Mouse (Mus musculus): Measurements from ENCODE around the gene Slc26a1. TPM values are rescaled to one million over a fixed set of nuclear protein-coding genes. Genes with fewer than 3 reads are reported as not detected.

The Slc26a1 gene
- total RNA-seq (2021) = not detected
- long read RNA-seq, experiment 1 = 0 reads
- long read RNA-seq, experiment 2 = 0 reads

DNA sequence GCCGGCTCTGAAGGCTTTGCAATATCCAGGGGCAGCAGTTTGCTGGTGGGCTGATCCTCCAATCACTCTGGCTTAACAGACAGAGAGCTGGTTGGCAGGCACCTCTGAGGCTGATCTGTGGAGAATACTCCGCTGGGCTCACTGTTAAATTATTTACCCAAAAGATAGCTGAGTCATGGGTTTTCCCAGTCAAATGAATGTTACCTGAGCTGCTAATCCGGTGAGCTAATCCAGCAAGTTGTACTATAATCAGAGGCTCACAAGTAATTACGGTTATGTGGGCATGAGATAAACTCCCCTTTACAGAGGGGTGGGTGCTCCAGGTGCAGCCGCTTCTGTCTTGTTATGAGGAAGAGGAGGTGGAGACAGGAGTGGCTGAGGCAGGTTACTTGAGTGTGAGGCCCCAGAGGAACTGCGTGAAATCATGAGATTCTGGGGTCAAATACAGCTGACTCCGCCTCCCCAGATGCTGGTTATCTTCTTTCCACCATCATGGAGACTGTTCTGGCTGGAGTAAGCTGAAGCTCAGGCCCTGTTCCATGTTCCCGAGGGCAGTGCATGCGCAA lies at the start of gene Slc26a1:
Slc26a1 (minus strand) TSS at position 319 of the 566 bp plus-strand sequence.
- no peak for DNase-seq
- intact Hi-C loops (cut with DNase I) = no loop called here

DNA sequence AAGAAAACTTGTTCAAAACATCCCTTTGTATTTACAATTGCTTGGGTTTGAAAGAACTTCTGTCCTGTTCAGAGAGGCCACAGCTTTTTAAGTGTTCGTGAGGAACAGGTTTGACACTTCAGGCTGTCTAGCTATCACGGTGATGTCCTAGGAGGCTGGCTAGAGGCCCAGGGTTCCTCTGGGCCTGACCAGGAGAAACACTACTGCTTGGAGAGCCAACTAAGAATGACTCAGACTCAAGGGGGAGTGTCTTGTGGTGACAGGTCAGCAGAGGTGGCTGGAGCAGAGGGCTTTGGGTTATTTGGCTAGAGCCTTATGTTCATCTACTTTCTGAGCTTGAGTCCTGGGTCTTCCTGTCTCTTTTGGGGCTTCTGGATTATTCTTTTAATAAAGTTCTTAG lies 48.6 kb upstream of the Slc26a1 start:
- intact Hi-C loops (cut with DNase I) = no loop called here
- DNase-seq = no peak

DNA sequence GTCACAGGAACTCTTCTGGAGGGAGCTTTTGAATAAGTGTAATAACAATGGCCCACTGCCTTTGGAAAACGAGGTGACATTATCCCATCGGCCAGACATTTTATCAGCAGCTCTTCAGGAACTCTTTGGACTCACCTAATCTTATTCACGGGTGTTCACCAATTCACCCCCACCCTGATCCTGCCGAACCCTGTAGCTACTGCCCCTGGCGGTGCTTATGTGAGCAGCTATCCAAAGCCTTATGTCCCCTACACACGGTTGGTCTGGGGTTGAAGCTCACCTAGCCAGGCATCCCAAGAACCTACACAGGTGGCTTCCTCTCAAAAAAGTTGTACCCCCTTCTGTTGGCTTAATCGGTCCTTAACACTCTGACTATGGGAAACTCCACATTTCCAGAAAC lies 44.4 kb upstream of the Slc26a1 start:
- intact Hi-C loops (cut with DNase I) = no loop called here
- DNase-seq = no peak

DNA sequence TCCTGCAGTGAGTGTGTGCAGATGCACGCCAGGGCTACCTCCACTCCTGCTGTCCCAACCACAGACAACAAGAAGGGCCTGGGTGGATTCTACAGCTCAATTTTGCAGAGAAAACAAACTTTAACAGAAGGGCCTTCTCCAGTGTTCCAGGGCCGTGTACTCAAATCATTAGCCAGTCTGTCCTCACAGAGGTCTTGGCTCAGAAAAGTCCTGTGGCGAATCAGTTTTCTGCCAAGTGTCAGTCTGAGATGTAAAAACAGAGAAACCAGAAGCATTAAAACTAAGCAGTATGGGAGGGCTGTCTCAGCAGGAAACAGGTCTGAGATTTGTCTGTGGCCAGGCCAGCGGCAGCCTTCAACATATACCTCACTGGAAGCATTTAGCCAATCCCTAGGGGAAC lies 42.7 kb upstream of the Slc26a1 start:
- intact Hi-C loops (cut with DNase I) = no loop called here
- DNase-seq = no peak

DNA sequence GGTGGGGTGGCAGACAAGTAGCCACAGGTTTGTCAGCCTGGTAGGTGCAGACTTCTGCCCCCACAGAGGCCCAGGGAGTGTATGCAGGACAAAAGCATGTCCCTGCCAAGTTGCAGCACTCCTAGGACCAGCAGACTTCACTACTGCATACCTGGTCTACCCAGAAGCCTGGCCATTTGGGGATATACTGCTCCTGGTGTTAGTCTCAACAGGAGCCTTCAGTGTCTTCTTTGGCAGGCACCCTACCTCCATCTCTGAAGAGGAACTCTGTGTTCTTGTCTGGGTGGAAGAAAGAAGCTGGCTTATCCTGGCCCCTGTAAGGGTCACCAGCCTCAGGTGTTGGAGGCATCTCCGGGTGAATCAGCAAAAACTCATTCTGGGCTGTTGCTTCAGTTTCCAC lies 40.6 kb upstream of the Slc26a1 start:
- DNase-seq = no peak
- intact Hi-C loops (cut with DNase I) = no loop called here

DNA sequence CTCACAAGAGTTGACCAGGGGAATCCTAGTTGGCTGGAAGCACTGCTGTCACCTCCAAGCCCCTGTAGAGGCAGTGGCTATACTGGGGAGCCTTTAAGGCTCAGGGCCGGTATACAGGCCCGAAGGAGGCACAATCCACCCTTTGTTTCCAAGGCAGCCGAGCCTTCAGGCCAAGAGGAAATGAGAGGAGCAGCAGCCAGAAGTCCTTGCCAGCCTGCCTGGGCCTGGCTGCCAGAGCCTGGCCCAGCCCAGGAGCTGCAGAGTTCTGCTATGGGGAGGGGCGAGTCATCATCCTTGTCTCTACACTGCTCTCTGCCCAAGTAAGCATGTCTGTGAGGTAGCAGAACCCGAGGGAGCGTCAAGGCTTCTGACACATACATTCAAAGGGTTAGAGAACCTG lies 38.8 kb upstream of the Slc26a1 start:
- intact Hi-C loops (cut with DNase I) = no loop called here

DNA sequence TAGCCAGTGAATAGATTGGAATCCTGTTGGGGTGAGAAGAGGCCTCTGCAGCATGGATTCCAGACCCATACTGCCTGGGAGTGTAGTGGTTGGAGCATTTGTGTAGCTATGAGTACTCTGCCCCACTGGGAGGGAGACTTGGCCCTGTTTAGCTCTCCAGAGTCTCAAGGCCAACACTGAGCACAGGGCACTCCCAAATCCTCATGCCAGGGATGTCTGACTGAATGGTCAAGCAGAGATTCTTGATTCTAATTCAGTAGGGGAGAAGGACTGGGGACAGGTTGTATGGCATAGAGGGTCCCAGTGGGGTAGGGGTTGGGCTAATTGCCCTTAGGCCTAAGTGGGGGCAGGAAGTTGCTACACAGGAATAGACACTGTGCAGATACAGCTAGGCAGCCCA lies 38.3 kb upstream of the Slc26a1 start:
- intact Hi-C loops (cut with DNase I) = no loop called here

More for the DNA sequence above, 38.8 kb upstream of the Slc26a1 start:
- peak; percentile 23 to 46 for DNase-seq

DNA sequence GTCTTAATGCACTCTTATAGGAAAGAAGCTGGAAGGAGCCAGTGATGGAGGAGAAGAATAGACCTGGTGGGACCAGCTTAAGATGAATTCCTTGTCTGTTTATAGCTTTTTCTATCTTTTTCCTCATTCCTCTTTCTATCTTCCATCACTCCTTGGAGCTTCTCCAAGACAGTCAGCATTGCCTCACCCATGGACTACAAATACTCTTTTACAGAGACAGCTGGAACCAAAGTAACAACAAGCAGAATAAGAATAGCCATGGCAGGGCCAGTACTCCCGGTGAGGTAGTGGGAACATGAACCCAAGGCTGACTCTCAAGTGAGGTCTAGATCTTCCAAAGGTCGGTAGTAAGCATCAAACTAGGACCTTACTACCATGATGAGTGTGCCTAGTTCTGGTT lies 37.7 kb upstream of the Slc26a1 start:
- no peak for DNase-seq
- intact Hi-C loops (cut with DNase I) = no loop called here

More for the DNA sequence above, 38.3 kb upstream of the Slc26a1 start:
- DNase-seq = no peak

DNA sequence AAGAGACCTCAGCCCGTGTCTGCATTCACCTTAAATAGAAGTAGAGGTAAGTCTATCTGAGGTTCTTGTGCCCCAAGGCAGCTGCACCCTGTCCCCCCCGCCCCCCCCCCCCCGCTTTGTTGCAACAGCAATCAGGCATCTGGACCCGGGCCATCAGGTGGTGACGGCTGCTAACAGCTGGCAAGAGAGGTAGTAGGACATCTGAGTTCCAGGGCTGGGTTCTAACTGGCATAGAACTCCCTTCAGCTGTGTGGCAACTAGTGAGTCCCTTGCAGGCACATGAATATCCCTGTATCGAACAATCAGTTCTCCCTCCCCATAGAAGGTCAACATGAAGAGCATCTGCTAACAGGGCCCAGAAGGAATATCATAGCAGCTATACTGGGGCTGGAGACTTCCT lies 36.6 kb upstream of the Slc26a1 start:
- DNase-seq = no peak
- intact Hi-C loops (cut with DNase I) = no loop called here

DNA sequence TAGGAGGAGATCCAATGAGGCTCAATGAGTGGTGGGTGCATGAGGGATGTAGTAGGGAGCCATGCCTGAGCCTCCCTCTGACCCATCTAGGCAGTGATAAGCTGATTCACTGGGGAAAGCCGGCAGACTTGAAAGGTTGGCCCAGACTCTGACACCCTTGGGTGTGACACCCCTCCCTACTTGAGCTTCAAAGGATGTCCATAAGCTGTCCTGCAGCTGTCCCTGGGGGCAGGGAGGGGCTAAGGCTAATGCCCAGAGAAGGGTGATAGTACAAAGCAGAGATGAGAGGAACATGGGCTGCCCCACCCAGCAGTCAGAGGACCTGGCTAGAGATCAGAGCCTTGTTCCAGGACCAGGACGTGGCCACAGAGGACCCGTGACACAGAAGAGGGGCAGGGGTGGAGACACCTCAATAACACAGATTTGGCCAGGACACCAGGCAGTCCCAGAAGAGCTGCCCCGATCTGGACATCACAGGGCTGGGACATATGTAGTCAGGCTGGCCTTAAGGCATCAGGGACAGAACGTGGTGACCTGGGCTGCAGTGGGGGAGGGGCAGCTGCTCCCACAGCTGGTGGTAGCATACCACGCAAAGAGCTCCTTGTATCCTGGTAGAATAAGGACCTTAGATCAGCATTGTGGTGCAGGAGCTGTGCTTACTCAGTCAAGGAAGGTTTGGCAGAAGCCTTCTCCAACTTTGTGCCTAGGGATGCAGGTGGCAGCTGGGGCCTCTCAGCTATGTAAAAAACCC lies 33.8 kb upstream of the Slc26a1 start:
- intact Hi-C loops (cut with DNase I) = no loop called here
- DNase-seq = no peak

DNA sequence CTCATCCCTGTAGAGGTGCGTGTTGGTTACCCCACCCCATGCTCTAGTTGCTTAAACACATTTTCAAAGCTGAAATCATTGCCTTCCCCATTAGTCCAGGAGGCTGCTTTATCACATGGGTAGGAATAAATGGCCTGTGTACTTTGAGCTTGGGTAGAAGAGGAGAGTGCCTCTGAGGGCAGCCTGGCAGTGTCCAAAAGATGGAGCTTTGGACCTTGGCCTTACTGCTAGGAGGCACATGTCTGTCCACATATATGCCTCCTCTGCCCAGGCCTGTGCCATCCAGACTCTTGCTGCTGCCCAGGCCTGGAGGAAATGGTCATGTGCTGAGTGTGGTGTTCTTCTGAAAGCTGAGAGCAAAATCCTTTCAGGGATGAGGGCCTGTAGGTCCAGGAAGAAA lies 33.0 kb upstream of the Slc26a1 start:
- no peak for DNase-seq
- intact Hi-C loops (cut with DNase I) = no loop called here

DNA sequence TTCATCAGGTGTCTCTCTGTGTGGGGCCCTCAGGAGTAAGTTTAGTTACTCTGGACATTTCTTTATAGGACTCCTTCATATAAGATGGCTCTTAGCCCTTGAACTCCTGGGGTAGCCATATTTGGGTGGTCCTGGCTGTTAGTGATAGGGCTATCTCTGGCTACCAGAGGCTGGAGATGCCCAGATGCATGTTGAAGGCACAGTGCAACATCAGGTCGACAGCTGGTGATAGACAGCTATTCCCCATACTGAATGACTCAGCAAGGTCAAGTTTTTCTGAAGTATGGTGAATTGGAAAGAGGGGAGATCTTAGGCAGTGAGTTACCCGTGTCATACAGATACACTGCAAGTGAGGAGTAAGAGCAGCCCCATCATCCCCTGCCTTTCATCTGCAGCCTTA lies 32.4 kb upstream of the Slc26a1 start:
- intact Hi-C loops (cut with DNase I) = no loop called here
- DNase-seq = no peak

DNA sequence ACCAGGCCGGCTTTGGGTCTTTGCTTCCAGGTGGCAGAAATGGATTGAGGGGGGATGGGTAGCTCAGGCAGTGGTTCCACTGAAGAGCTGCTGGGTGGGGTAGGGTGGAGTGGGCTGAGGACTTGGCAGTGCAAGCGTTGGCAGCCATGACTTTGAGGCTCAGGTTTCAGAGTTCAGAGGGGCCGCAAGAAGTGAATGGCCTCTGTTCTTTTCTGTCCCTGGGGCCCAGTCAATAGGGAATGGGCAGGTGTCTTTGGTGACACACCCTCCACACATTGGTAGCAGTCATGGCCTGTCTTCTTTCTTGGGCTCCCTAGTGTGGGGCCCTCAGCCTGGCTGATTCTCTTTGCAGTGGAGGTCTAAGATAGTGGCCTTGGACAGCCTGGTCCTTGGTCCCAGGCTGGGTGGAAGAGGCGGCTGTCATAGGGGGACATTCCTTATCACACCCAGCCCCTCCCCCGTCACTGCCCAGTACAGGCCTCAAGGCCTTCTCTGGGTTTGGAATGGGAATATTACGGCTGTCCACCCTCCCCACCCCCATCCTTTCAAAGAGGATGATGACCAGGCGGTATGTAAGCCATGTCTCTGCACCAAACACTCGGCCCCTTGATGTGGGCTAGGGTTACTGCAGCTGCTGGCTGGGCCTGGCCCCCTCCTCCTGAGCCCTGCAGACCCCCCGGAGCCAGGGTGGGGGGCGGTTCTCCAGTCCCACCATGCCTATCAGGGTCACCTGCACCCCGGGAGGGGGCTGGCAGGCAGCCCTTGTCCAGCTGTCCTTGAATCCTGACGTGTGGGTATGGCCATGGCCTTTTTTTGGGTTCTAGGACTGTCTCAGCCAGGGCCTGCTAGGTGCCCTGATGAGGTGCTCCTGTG lies 28.6 kb upstream of the Slc26a1 start:
- intact Hi-C loops (cut with DNase I) = no loop called here
- no peak for DNase-seq

DNA sequence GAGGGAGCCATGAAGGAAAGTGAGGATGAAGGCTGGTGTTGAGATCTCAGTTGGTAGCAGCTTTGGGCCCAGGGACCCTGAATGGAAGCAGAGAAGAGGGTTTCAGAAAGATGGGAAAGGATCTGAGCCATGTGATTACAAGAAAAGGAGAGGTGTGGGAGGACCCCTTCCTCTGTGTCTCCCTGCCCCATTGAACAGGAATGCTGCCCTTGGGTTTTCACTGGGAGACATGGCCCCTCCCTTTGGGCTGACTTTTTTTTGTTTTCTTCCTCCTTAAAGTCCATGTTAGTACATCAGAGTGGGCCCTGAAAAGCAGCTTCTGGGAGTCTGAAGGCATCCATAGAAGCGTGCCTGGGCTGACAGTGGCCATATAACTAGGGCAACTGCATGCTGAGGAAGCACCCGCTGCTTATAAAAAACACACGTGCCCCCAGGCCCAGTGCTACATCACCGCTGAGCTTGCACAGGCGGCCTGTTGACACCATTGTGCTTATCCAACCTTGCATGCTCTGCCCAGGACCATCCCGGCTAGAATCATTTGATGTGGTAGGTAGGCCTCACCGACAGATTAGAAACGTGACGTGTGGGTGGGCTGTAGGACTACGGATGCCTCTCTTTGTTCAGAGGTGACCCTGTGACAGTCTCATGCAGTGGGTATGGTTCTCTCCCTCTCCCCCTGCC lies 26.1 kb upstream of the Slc26a1 start:
- intact Hi-C loops (cut with DNase I) = no loop called here
- no peak for DNase-seq

DNA sequence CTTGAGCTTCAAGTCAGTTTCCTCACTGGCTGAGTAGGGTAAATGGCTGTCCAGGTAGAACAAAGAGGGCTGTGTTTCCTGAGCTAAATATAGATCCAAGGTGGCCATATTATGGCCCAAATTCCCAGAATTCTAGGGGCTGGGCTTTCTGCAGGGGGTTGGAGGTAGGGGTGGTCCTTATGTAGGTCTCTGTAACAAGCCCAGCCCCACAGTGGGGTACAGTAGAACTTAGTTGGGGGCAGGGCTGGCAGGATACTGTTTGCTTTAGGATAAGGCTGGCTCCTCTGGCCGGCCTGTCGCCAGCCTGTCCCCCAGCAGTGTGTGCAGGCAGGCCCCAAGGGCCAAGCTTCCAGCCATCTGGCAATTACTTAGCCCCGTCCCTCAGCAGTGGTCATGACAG lies 25.0 kb upstream of the Slc26a1 start:
- intact Hi-C loops (cut with DNase I) = no loop called here

DNA sequence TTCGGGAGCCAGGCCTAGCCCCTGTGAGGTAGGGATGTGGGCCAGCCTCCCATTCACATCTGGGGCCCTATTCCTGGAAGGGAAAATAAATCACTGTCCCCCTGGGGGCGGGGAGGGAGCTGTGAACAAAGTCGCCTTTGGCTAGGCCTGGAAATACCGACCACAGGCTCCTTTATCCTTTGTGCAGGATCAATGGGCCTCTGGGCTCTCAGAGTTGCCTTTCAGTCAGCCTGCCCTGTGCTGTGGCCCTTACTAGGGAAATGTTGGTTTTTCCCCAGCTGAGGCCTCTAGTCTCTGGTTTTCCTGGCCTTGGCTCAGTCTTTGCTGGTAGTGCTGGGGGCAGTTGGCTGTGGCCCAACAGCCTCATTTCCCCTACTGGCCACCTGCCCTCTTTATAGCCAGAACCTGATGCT lies 22.0 kb upstream of the Slc26a1 start:
- intact Hi-C loops (cut with DNase I) = no loop called here
- no peak for DNase-seq

More for the DNA sequence above, 25.0 kb upstream of the Slc26a1 start:
- DNase-seq = no peak

DNA sequence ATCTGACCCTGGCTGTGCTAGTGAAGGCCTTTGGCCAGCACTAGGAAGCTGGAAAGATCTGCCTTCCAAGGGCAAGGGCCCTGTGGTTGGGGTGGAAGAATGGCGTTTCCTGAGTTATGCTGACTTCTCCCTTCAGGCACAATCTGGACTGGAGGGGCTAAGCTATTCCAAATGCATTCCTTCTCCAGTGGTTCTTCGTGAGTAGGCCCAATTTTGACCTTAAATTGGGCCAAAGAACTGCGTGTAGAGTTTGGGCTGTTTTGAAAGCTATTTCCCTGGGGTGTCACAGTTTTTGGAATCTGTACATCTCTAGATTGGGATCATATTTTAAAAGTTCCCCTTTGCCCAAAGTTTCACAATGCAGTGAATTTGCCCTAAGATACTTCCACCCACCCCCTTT lies 21.2 kb upstream of the Slc26a1 start:
- intact Hi-C loops (cut with DNase I) = no loop called here
- no peak for DNase-seq

DNA sequence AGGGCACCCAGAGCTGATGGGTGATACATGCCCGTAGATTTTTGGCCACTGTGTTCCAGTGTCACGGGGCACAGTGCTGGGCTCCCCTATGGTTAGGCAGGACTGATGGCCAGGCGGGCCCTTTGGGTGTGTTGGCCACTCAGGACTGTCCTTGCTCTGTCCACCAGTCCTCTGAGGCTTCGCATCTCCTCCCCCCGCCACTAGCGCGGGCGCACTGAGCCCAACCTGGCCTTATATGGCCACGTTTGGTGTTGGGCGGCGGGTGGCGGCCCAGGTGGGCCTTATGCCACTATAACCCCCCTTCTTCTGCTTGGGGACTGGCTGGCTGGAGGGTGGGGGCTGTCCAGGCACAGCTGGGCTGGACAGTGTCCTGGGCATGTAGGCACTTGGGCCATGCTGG lies 20.5 kb upstream of the Slc26a1 start:
- intact Hi-C loops (cut with DNase I) = no loop called here
- no peak for DNase-seq

DNA sequence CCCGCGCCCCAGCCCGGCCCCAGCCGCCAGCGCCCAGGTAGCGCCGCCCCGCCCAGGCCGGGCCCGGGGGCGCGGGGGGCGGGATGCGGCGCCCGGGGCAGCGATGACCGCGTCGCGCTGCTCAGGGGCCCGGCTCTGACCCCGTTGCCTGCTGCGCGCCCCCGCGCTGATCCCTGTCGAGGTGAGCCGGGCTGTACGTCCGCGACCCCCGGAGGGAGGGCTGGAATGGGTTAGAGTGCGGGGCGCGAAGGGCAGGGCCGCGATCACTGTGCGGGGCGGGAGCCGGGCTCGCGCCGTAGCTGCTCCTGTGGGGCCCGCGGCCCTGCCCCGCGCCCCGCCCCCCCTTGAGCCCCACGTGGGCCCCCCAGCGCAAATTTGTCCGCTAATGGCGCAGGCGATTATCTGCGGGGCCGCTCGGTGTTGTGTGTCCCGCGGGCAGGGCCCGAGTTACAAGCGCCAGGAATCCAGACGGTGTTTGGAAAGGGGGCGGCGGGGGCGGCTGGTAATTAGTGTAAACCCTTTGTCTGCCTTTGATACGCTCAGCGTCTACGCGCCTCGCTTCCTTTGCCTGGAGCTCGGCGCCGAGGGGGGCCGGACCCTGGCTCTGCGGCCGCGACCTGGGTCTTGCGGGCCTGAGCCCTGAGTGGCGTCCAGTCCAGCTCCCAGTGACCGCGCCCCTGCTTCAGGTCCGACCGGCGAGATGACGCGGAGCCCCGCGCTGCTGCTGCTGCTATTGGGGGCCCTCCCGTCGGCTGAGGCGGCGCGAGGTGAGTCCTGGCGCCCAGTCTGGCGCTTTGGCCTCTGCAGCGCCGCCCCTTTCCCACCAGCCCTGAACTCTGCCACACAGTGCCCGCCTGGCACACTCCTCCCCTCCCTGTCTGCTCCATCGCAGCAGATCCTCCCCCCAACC lies 19.2 kb upstream of the Slc26a1 start:
- peak; percentile 31 to 37 for DNase-seq
- intact Hi-C loops (cut with DNase I) = no loop called here

DNA sequence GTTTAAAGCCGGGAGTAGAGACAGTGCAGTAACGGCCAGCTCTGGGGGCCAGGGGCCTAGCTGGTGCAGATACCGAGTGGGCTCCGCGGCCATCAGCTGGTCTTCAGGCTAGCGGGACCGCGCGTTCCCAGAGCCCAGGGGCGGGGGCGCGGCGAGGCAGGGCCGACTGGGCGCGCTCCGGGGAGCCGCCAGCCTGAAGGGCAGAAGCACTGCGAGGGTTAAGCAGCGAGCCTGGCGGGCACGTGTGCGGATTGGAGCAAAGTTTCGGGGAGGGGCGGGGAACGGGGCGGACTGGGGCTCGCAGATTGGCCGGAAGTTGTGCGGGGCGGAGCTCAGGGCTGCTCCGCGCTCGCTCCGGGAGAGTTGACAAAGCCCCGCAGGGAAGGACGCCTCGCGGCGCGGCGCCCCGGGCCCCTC lies 18.5 kb upstream of the Slc26a1 start:
- peak; percentile 89 to 90 for DNase-seq
- intact Hi-C loops (cut with DNase I) = loop anchor here (2.0 kb wide), 1 partner anchor 33 kb away; no protein-coding TSS in a partner anchor
